Mouse (Mus musculus): ENCODE measurements around the gene Magohb. TPM values are rescaled to one million over a fixed set of nuclear protein-coding genes. Genes with fewer than 3 reads are reported as not detected.

The Magohb gene
- polyA plus RNA-seq, 1 experiment from 2014 or later: 47.7 TPM

- no peak overlapping the region for H3K9ac ChIP-seq
- H3K36me3 ChIP-seq: no peaks in the 10 kb centered on the region
- no peak overlapping the region for H3K27ac ChIP-seq (ENCODE audit: poor library complexity, severe bottlenecking)
- H3K4me2 ChIP-seq: no peak overlapping the region
- WGBS: 75% methylated on average over 3 of the region's 3 CpGs
- no peak overlapping the region for H3K4me3 ChIP-seq
- H3K4me1 ChIP-seq (replicated peaks): no peaks in the 10 kb centered on the region
- H3K9me3 ChIP-seq (replicated peaks): 0 out of 2 replicates have a peak, but pooled peaks cover 7% of the 10 kb centered on the region
- no peak for ATAC-seq (ENCODE audit: insufficient number of reproducible peaks, low FRiP score)
- H3K27me3 ChIP-seq (replicated peaks): no peaks in the 10 kb centered on the region
Observed at GRCm38 (mm10) chr6:131262009-131262408, 31.0 kb downstream of the Magohb start.

- no peaks in the 10 kb centered on the region for H3K4me1 ChIP-seq (replicated peaks)
- H3K36me3 ChIP-seq: no peaks in the 10 kb centered on the region
- ATAC-seq (ENCODE audit: insufficient number of reproducible peaks, low FRiP score): no peak
- no peaks in the 10 kb centered on the region for H3K27me3 ChIP-seq (replicated peaks)
- WGBS: 66% methylated on average over 2 of the region's 2 CpGs
- no peak within 1 kb of the TSS for H3K4me2 ChIP-seq
- 0 out of 2 replicates have a peak, but pooled peaks cover 2% of the 10 kb centered on the region for H3K9me3 ChIP-seq (replicated peaks)
- H3K9ac ChIP-seq: no peak within 1 kb of the TSS
- H3K27ac ChIP-seq (ENCODE audit: poor library complexity, severe bottlenecking): no peak within 1 kb of the TSS
- no peak within 1 kb of the TSS for H3K4me3 ChIP-seq
Observed at GRCm38 (mm10) chr6:131247206-131247605, 45.8 kb downstream of the Magohb start, which contains the start of gene Klra2. Gene Klra2 (minus strand): TSS chr6:131247362.

GRCm38 (mm10) chr6:131245081-131245480, 48.0 kb downstream of the Magohb start:
- no peaks in the 10 kb centered on the region for H3K36me3 ChIP-seq

More at GRCm38 (mm10) chr6:131245081-131245480, 48.0 kb downstream of the Magohb start:
- Histone ChIP-seq H3K27me3 (replicated peaks) (no peaks in the 10 kb centered on the region), H3K4me3 (no peak overlapping the region), H3K4me2 (no peak overlapping the region), H3K9me3 (replicated peaks) (0 out of 2 replicates have a peak, but pooled peaks cover 2% of the 10 kb centered on the region), H3K4me1 (replicated peaks) (no peaks in the 10 kb centered on the region), H3K9ac (no peak overlapping the region), H3K27ac (ENCODE audit: poor library complexity, severe bottlenecking) (no peak overlapping the region)
- ATAC-seq (ENCODE audit: insufficient number of reproducible peaks, low FRiP score): no peak
- WGBS: 55% methylated on average over 2 of the region's 2 CpGs

Other genes with a start within 250 kb of the Magohb start
- not detected in 2 replicates for gene Klra2, start 45.9 kb downstream of the Magohb start, polyA plus RNA-seq (2016; fragmentation: Nextera tagmentation; extraction: Ambion mirVana)
- gene Styk1, start 60.4 kb upstream of the Magohb start, polyA plus RNA-seq (2016; fragmentation: Nextera tagmentation; extraction: Ambion mirVana): 0.40 and 1.6 TPM in 2 replicates
- gene Ybx3, start 95.2 kb upstream of the Magohb start, polyA plus RNA-seq (2016; fragmentation: Nextera tagmentation; extraction: Ambion mirVana): 47.9 and 52.6 TPM in 2 replicates
- gene 5430401F13Rik, start 193.2 kb upstream of the Magohb start, polyA plus RNA-seq (2016; fragmentation: Nextera tagmentation; extraction: Ambion mirVana): not detected in 2 replicates
- not detected in 2 replicates for gene Gm6619, start 193.2 kb upstream of the Magohb start, polyA plus RNA-seq (2016; fragmentation: Nextera tagmentation; extraction: Ambion mirVana)

Data from heart, embryonic 12.5 days (tissue).